Mouse (Mus musculus) liver, adult 2 months (tissue): ENCODE results near the gene Rab7b.

ENCODE experiments used
- CTCF ChIP-seq: fragments of 200-500 bp; IDR thresholded peaks from 2 replicates; pipeline ENCODE4 v1.5.1; 2011; ENCODE audit warnings: low read depth, low read length, control low read depth
- POLR2A ChIP-seq: fragments of 200-500 bp; IDR thresholded peaks from 2 replicates; pipeline ENCODE4 v1.6.1; 2011; ENCODE audit warnings: low read length, control low read depth; ENCODE audit not compliant: insufficient read depth; ENCODE audit errors: extremely low read depth

DNA sequence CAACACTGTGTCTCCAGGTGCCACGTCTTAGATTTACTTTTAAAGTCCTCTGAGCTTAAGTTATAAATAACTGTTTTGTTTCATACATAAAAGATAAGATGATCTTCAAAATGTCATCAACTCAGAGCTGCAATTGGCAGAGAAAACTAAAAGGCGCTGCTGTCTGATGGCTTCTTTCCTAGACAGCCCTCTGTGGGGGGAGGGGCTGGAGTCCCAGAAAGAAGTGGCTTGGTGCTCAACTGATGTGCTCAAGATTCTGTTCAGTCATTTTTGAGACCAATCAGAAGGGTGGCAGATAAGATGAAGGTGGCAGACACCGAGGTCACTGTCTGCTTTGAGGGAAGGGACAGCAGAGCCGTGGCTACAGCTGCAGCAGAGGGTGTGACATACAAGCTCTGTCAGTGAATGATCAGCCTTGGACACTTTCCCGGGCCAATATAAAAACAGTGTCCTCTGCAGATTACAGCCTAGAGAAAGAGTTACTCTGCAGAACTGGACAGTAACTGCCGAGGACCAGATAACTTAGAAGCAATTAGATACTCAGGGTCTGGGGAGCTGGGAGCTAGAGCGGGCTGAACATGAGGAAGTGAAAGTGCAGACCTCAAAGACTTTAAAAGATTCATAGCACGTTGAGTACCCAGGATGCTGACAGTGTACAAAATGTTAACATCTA lies 13.7 kb downstream of the Rab7b start:
- TF ChIP-seq POLR2A (no peak), CTCF (no peak)
